Mouse (Mus musculus): ENCODE measurements around the gene Aldh1a7. TPM values are rescaled to one million over a fixed set of nuclear protein-coding genes. Genes with fewer than 3 reads are reported as not detected.

The Aldh1a7 gene
- polyA plus RNA-seq (2012; rRNA removed), result 1.1 and 1.8 TPM in 2 replicates

DNA sequence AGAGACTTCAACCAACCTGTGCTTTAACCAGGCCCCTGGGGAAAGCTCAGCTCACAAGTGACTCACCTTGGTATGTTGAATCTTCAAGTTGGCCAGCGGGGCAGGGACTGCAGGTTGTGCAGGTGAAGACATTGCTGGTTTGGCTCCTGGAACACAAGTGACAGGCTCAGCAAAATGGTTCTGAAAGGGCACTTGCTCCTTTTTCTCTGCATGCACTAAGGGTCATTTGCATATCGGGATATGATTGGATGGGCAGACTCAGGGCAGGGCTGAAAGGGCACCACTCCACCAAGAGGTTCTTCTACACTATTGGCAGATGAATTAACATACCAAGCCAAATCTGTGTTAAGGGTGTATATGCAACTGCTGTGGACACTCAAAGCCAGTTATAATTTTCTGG is at the start of gene Aldh1a7:
Gene Aldh1a7, minus strand, starts transcription at position 182 of the 400 bp plus-strand sequence.
- H3K27ac ChIP-seq (ENCODE audit: insufficient read depth, low read depth, low read length), result no peak within 1 kb of the TSS

DNA sequence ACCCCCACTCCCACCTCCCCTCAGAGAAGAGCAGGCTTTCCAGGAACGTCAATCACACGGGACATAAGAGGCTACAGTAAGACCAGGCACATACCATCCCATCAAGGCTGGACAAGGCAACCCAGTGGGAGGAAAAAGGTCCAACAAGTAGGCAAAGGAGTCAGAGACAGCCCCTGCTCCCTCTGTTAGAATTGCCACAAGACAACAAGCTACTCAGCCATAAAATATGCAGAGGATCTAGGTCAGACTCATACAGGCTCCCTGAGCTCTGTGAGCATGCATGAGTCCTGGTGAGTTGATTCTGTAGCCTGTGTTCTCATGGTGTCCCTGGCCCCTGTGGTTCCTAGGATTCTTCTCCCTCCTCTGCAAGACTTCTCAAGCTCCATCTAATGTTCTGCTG is 48.3 kb upstream of the Aldh1a7 start:
- Histone ChIP-seq H3K4me1 (ENCODE audit: control insufficient read depth, insufficient read depth, insufficient read length, low read length) (no peaks in the 10 kb centered on the region), H3K27ac (ENCODE audit: insufficient read depth, low read depth, low read length) (no peak overlapping the region), H3K36me3 (ENCODE audit: control insufficient read depth, insufficient read depth, low read length) (no peaks in the 10 kb centered on the region), H3K27me3 (ENCODE audit: control insufficient read depth, insufficient read depth, low read length) (no peaks in the 10 kb centered on the region), H3K4me3 (ENCODE audit: low read depth, low read length) (no peak overlapping the region)
- 79% methylated on average over 2 of the region's 2 CpGs for WGBS
- no peak for TF ChIP-seq CTCF (IDR thresholded peaks at IDR 0.05; ENCODE audit: extremely low read depth, insufficient read length, insufficient replicate concordance, low read depth, low read length)
- no peak for TF ChIP-seq POLR2A (IDR thresholded peaks at IDR 0.05; ENCODE audit: low read depth, low read length)

More for the DNA sequence above, at the start of gene Aldh1a7:
- H3K4me1 ChIP-seq (ENCODE audit: control insufficient read depth, insufficient read depth, insufficient read length, low read length), result no peaks in the 10 kb centered on the region
- H3K27me3 ChIP-seq (ENCODE audit: control insufficient read depth, insufficient read depth, low read length), result no peaks in the 10 kb centered on the region
- H3K36me3 ChIP-seq (ENCODE audit: control insufficient read depth, insufficient read depth, low read length), result no peaks in the 10 kb centered on the region
- H3K4me3 ChIP-seq (ENCODE audit: low read depth, low read length), result no peak within 1 kb of the TSS
- TF ChIP-seq POLR2A (IDR thresholded peaks at IDR 0.05; ENCODE audit: low read depth, low read length) (no peak), CTCF (IDR thresholded peaks at IDR 0.05; ENCODE audit: extremely low read depth, insufficient read length, insufficient replicate concordance, low read depth, low read length) (no peak)
- 24% methylated on average over 2 of the region's 2 CpGs for WGBS

DNA sequence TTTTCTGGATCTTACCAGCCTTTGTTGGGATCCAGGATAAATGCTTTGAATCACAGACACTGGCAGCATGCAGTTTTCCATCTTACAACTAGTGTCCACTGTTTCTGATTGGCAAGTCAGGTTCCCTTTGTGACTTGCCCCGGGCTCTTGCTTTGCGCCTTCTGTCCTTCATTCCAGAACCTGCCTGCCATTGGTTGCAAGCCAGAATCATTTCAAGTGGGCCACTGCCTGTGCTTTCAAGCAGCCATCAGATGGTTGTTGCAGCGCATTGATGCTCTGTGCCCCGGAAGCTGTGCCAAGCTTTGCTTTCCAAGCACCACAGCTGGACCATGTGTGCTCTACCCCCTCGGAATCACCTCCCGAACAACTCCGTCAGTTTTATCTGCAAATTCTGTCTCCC is 46.6 kb upstream of the Aldh1a7 start:
- H3K4me3 ChIP-seq (ENCODE audit: low read depth, low read length), result no peak overlapping the region
- TF ChIP-seq POLR2A (IDR thresholded peaks at IDR 0.05; ENCODE audit: low read depth, low read length) (no peak), CTCF (IDR thresholded peaks at IDR 0.05; ENCODE audit: extremely low read depth, insufficient read length, insufficient replicate concordance, low read depth, low read length) (no peak)
- H3K4me1 ChIP-seq (ENCODE audit: control insufficient read depth, insufficient read depth, insufficient read length, low read length), result no peaks in the 10 kb centered on the region
- H3K27me3 ChIP-seq (ENCODE audit: control insufficient read depth, insufficient read depth, low read length), result no peaks in the 10 kb centered on the region
- WGBS, result 86% methylated on average over 7 of the region's 7 CpGs
- no peaks in the 10 kb centered on the region for H3K36me3 ChIP-seq (ENCODE audit: control insufficient read depth, insufficient read depth, low read length)
- H3K27ac ChIP-seq (ENCODE audit: insufficient read depth, low read depth, low read length), result no peak overlapping the region

DNA sequence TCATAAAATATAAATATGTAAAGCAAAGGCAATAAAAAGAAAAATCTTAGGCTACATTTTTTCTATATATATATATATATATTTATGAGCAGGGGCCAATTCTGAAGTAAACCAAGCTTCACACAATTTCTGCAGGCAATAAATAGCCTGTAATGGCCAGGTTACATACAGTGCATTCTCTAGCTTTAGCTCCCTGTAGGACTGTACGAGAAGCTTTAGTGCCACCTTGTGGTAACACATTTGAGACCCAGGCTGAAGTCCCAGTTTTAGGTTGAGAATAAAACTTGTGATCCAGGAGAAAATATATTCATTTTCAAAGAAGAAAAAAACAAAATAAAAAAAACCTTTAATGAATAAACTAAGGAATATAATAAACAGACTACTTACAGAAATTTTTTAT is 36.9 kb upstream of the Aldh1a7 start:
- TF ChIP-seq CTCF (IDR thresholded peaks at IDR 0.05; ENCODE audit: extremely low read depth, insufficient read length, insufficient replicate concordance, low read depth, low read length), result no peak
- no peak for TF ChIP-seq POLR2A (IDR thresholded peaks at IDR 0.05; ENCODE audit: low read depth, low read length)
- no peaks in the 10 kb centered on the region for H3K27me3 ChIP-seq (ENCODE audit: control insufficient read depth, insufficient read depth, low read length)
- H3K4me1 ChIP-seq (ENCODE audit: control insufficient read depth, insufficient read depth, insufficient read length, low read length), result no peaks in the 10 kb centered on the region
- H3K36me3 ChIP-seq (ENCODE audit: control insufficient read depth, insufficient read depth, low read length), result no peaks in the 10 kb centered on the region
- H3K27ac ChIP-seq (ENCODE audit: insufficient read depth, low read depth, low read length), result no peak overlapping the region
- H3K4me3 ChIP-seq (ENCODE audit: low read depth, low read length), result no peak overlapping the region
- WGBS, result 17% methylated on average over 1 of the region's 1 CpGs

DNA sequence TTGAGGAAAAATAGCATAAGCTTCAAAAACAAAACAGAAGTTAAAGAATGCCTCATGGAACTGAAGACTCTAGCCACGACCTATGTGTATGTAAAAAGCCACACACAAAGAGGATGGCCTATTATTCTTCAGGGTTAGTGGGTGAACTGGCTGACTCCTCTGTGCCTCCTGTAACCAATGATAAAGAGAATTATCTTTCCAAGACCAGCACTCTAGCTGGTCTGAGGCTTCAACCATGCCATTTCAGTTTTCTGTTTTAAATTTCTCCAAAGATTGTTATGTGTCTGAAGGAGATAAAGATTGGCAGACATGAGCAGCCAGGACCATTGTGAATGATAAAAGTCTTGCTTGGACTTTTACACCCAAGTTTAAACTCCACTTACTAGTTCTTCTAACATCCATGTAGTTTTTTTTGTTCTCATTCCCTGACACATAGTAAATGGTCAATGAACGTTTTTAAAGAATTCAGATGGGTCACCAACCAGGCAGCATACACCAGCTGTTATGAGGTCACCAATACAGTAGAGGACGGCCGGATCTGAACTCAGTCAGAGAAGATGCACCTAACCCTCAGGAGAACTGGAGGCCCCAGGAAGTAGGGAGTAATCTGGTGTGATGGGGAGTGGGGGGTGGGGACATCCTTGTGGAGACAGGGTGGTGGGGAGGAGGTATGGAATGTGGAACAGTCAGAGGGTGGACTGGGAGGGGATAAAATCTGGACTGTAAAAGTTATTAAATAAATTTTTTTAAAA is 34.5 kb upstream of the Aldh1a7 start:
- Histone ChIP-seq H3K36me3 (ENCODE audit: control insufficient read depth, insufficient read depth, low read length) (no peaks in the 10 kb centered on the region), H3K4me1 (ENCODE audit: control insufficient read depth, insufficient read depth, insufficient read length, low read length) (no peaks in the 10 kb centered on the region), H3K4me3 (ENCODE audit: low read depth, low read length) (no peak overlapping the region), H3K27ac (ENCODE audit: insufficient read depth, low read depth, low read length) (no peak overlapping the region), H3K27me3 (ENCODE audit: control insufficient read depth, insufficient read depth, low read length) (no peaks in the 10 kb centered on the region)
- no peak for TF ChIP-seq CTCF (IDR thresholded peaks at IDR 0.05; ENCODE audit: extremely low read depth, insufficient read length, insufficient replicate concordance, low read depth, low read length)
- no peak for TF ChIP-seq POLR2A (IDR thresholded peaks at IDR 0.05; ENCODE audit: low read depth, low read length)
- 64% methylated on average over 4 of the region's 4 CpGs for WGBS

DNA sequence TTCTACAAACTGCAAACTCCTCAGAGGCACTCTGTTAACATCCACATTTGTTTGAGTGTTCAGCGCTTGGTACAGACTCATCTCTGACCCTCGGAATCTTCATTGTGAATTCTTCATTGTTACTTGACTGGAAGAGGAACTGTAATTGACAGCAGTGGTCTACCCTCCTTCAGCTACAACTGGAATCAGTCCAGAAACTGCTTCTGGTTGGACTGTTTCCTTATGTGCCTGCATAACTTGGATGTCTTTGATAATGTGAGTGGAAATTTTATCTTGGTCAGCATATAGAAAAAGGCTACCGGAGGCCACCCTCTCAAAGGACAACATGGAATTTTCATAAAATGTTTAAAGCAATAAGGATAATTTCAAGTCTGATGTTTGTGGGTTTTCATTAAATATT is 33.8 kb upstream of the Aldh1a7 start:
- Histone ChIP-seq H3K27me3 (ENCODE audit: control insufficient read depth, insufficient read depth, low read length) (no peaks in the 10 kb centered on the region), H3K4me3 (ENCODE audit: low read depth, low read length) (no peak overlapping the region), H3K36me3 (ENCODE audit: control insufficient read depth, insufficient read depth, low read length) (no peaks in the 10 kb centered on the region), H3K4me1 (ENCODE audit: control insufficient read depth, insufficient read depth, insufficient read length, low read length) (no peaks in the 10 kb centered on the region), H3K27ac (ENCODE audit: insufficient read depth, low read depth, low read length) (no peak overlapping the region)
- 75% methylated on average over 3 of the region's 3 CpGs for WGBS
- TF ChIP-seq POLR2A (IDR thresholded peaks at IDR 0.05; ENCODE audit: low read depth, low read length) (no peak), CTCF (IDR thresholded peaks at IDR 0.05; ENCODE audit: extremely low read depth, insufficient read length, insufficient replicate concordance, low read depth, low read length) (no peak)

DNA sequence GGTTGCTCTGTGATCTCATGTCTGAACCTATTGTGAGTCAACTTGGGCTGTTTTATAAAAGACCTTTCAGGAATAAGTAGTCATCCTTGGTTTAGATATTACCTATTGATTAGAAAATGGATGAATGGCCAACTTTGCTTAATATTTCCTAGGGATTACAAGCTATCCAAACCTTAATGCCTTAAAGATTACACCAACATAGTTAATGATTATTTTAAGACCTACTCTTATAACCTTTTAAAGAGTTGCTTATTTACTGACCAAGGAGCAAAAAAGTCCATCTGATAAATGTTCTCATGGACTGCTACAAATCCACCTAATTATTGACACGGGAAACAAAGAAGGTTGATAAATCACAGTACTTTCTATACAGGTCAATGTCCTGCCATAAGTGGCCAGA is 17.3 kb upstream of the Aldh1a7 start:
- 30% methylated on average over 1 of the region's 1 CpGs for WGBS

More for the DNA sequence above, 17.3 kb upstream of the Aldh1a7 start:
- H3K4me3 ChIP-seq (ENCODE audit: low read depth, low read length), result no peak overlapping the region
- no peak overlapping the region for H3K27ac ChIP-seq (ENCODE audit: insufficient read depth, low read depth, low read length)
- no peaks in the 10 kb centered on the region for H3K4me1 ChIP-seq (ENCODE audit: control insufficient read depth, insufficient read depth, insufficient read length, low read length)
- no peaks in the 10 kb centered on the region for H3K27me3 ChIP-seq (ENCODE audit: control insufficient read depth, insufficient read depth, low read length)
- TF ChIP-seq CTCF (IDR thresholded peaks at IDR 0.05; ENCODE audit: extremely low read depth, insufficient read length, insufficient replicate concordance, low read depth, low read length) (no peak), POLR2A (IDR thresholded peaks at IDR 0.05; ENCODE audit: low read depth, low read length) (no peak)
- no peaks in the 10 kb centered on the region for H3K36me3 ChIP-seq (ENCODE audit: control insufficient read depth, insufficient read depth, low read length)

Data from small intestine, adult 2 months (tissue).